In genomic region chr16:38373439-38373838, GRCm38 (mm10) we compare ENCODE assay signal across 26 mouse cellular contexts. TPM values are rescaled to one million over a fixed set of nuclear protein-coding genes. Genes with fewer than 3 reads are reported as not detected.
DNase-seq lines count a peak whose midpoint lies in the region; ATAC-seq and TF ChIP-seq lines count a peak whose summit lies in the region.
"Had no signal": no experiment of that assay in that cellular context is flagged by ENCODE, and none has a peak within 500 bp of the region (broad histone marks: within the 10 kb centered on the region; RNA-seq: fewer than 3 reads in every experiment).

No protein-coding gene starts in this region.

- in situ Hi-C loops in CH12.LX (cut with MboI; ENCODE audit: low pct_ligation_motif_present, low pct_unique_long_range_greater_than_20kb, low sequenced_read_pairs), result no loop called here

- H3K4me2 ChIP-seq in CH12.LX (ENCODE audit: insufficient read depth, low read depth, poor library complexity, severe bottlenecking), result peak overlapping the region; percentile 18; the same call in 1 of the 2 replicates
- H3K4me2 ChIP-seq in heart, embryonic 12.5 days, result peak overlapping the region; percentile 37
- peak overlapping the region; percentile 70 for H3K4me2 ChIP-seq in liver, embryonic 12.5 days
- H3K4me2 ChIP-seq: midbrain, embryonic 13.5 days; stomach, embryonic 15.5 days had no signal

- ATAC-seq in erythroblast, adult 5-6 weeks (replicated peaks; ENCODE audit: low FRiP score, poor library complexity, severe bottlenecking), result no peak
- no peak for ATAC-seq in heart, embryonic 12.5 days (ENCODE audit: insufficient number of reproducible peaks, low FRiP score)
- ATAC-seq in liver, embryonic 12.5 days, result no peak
- ATAC-seq in megakaryocyte-erythroid progenitor cell, adult 5-6 weeks (replicated peaks; ENCODE audit: low FRiP score, low TSS enrichment, poor library complexity, severe bottlenecking), result no peak
- ATAC-seq: activated CD4-positive, CD25-positive, alpha-beta regulatory T cell, adult 4 months; forebrain, embryonic 16.5 days; midbrain, embryonic 13.5 days had no signal

- TF ChIP-seq RAD21 in CH12.LX (IDR thresholded peaks at IDR 0.05; ENCODE audit: low read depth, low read length), result no peak

- H3K27me3 ChIP-seq in erythroblast, embryonic 14.5 days (ENCODE audit: control insufficient read depth), result no peaks in the 10 kb centered on the region
- peaks cover 2% of the 10 kb centered on the region for H3K27me3 ChIP-seq in CH12.LX (replicated peaks)
- no peaks in the 10 kb centered on the region for H3K27me3 ChIP-seq in heart, embryonic 12.5 days (replicated peaks)
- H3K27me3 ChIP-seq in liver, embryonic 12.5 days (replicated peaks), result no peaks in the 10 kb centered on the region
- H3K27me3 ChIP-seq: limb, embryonic 12.5 days; midbrain, embryonic 13.5 days; neural tube, embryonic 15.5 days; stomach, embryonic 15.5 days had no signal

- DNase-seq in CH12.LX (ENCODE audit: extremely low read depth), result no peak
- no peak for DNase-seq in layer of hippocampus, adult 9-11 months
- DNase-seq in cerebellum, adult 9-11 months, result no peak
- DNase-seq: adrenal gland, postnatal 14 days; cerebellum, adult 11-12 months; gastrocnemius, postnatal 25 days; kidney, adult 8-10 months; kidney, postnatal 25 days; right cerebral cortex, adult 18-20 months; spleen, adult 18-20 months had no signal

- dilution Hi-C loops in CH12.LX (cut with MboI; ENCODE audit: extremely low pct_ligation_motif_present, extremely low pct_unique_long_range_greater_than_20kb, low sequenced_read_pairs), result no loop called here

- H3K9me3 ChIP-seq in erythroblast, embryonic 14.5 days (ENCODE audit: control insufficient read depth, low read length), result no peaks in the 10 kb centered on the region
- no peaks in the 10 kb centered on the region for H3K9me3 ChIP-seq in CH12.LX (replicated peaks; ENCODE audit: low read length)
- H3K9me3 ChIP-seq in heart, embryonic 12.5 days (replicated peaks), result no peaks in the 10 kb centered on the region
- no peaks in the 10 kb centered on the region for H3K9me3 ChIP-seq in liver, embryonic 12.5 days (replicated peaks)
- H3K9me3 ChIP-seq: embryonic facial prominence, embryonic 10.5 days; limb, embryonic 12.5 days; midbrain, embryonic 13.5 days; neural tube, embryonic 15.5 days; stomach, embryonic 15.5 days had no signal

- no peak for TF ChIP-seq POLR2A in CH12.LX (IDR thresholded peaks at IDR 0.05; ENCODE audit: low read depth, low read length)

- peak overlapping the region; percentile 18 for H3K27ac ChIP-seq in CH12.LX (ENCODE audit: insufficient read depth, low read depth)
- H3K27ac ChIP-seq in heart, embryonic 12.5 days (ENCODE audit: poor library complexity, severe bottlenecking), result no peak overlapping the region
- peak overlapping the region; percentile 96 for H3K27ac ChIP-seq in liver, embryonic 12.5 days
- H3K27ac ChIP-seq: embryonic facial prominence, embryonic 10.5 days; limb, embryonic 12.5 days; midbrain, embryonic 13.5 days; neural tube, embryonic 15.5 days; stomach, embryonic 15.5 days had no signal

- H3K79me2 ChIP-seq in CH12.LX (replicated peaks; ENCODE audit: control insufficient read depth, extremely low read depth, insufficient read depth, poor library complexity, severe bottlenecking), result no peaks in the 10 kb centered on the region

- 71% methylated on average over 10 of the region's 10 CpGs for WGBS in heart, embryonic 12.5 days
- WGBS in liver, embryonic 12.5 days (ENCODE audit: insufficient replicate concordance), result 76% methylated on average over 10 of the region's 10 CpGs

- no peak overlapping the region for H3K9ac ChIP-seq in CH12.LX (ENCODE audit: insufficient read depth, low read depth)
- no peak overlapping the region for H3K9ac ChIP-seq in heart, embryonic 12.5 days
- peak overlapping the region; percentile 77 for H3K9ac ChIP-seq in liver, embryonic 12.5 days
- H3K9ac ChIP-seq: limb, embryonic 12.5 days; midbrain, embryonic 13.5 days; neural tube, embryonic 15.5 days; stomach, embryonic 15.5 days had no signal

- peaks cover 69% of the 10 kb centered on the region for H3K36me3 ChIP-seq in erythroblast, embryonic 14.5 days (ENCODE audit: control insufficient read depth)
- peaks cover 0 to under 1% of the 10 kb centered on the region in 2 experiments for H3K36me3 ChIP-seq in CH12.LX (replicated peaks in 1 of 2; ENCODE audit: control insufficient read depth in 1 of 2, insufficient read depth in 1 of 2, low read length in 1 of 2)
- peaks cover 91% of the 10 kb centered on the region for H3K36me3 ChIP-seq in heart, embryonic 12.5 days
- peaks cover 17% of the 10 kb centered on the region for H3K36me3 ChIP-seq in liver, embryonic 12.5 days
- H3K36me3 ChIP-seq: embryonic facial prominence, embryonic 10.5 days; limb, embryonic 12.5 days; midbrain, embryonic 13.5 days; neural tube, embryonic 15.5 days; stomach, embryonic 15.5 days had no signal

- peak overlapping the region; percentile 81 for H3K4me3 ChIP-seq in erythroblast, embryonic 14.5 days (replicated peaks)
- no peak overlapping the region for H3K4me3 ChIP-seq in CH12.LX (replicated peaks in 1 of 3; ENCODE audit: low read depth in 2 of 3, low read length in 2 of 3, poor library complexity in 1 of 3)
- H3K4me3 ChIP-seq in heart, embryonic 12.5 days, result no peak overlapping the region
- H3K4me3 ChIP-seq in liver, embryonic 12.5 days, result peak overlapping the region; percentile 63
- H3K4me3 ChIP-seq: limb, embryonic 12.5 days; midbrain, embryonic 13.5 days; myocyte; neural tube, embryonic 15.5 days; stomach, embryonic 15.5 days had no signal

- no peak for TF ChIP-seq CTCF in CH12.LX (conservative IDR thresholded peaks at IDR 0.05 in 1 of 2, IDR thresholded peaks at IDR 0.05 in 1 of 2; ENCODE audit: low read depth in 2 of 2, low read length in 2 of 2)

- peaks cover 92% of the 10 kb centered on the region for H3K4me1 ChIP-seq in erythroblast, embryonic 14.5 days (ENCODE audit: control insufficient read depth)
- peaks cover 70 to 78% of the 10 kb centered on the region in 2 experiments for H3K4me1 ChIP-seq in CH12.LX (ENCODE audit: control insufficient read depth in 1 of 2, insufficient read depth in 2 of 2)
- H3K4me1 ChIP-seq in heart, embryonic 12.5 days (replicated peaks), result peaks cover 79% of the 10 kb centered on the region
- peaks cover 90% of the 10 kb centered on the region for H3K4me1 ChIP-seq in liver, embryonic 12.5 days

- peak; percentile 52; the same call in 1 of the 2 replicates for TF ChIP-seq EP300 in CH12.LX (IDR thresholded peaks at IDR 0.05; ENCODE audit: low read length)

RNA-seq across cellular contexts. Expression of gene Popdc2, which starts 11.4 kb away (rescaled TPM):
- 8.1 TPM in 2 replicates for polyA plus RNA-seq in erythroblast, embryonic 14.5 days (2012)
- total RNA-seq in erythroblast, adult 5-6 weeks (2015; ENCODE audit: low replicate concordance), result 24.9 and 26.5 TPM in 2 replicates
- 6.2 and 14.2 TPM in 2 replicates for total RNA-seq in erythroblast, adult 5-6 weeks (2017; ENCODE audit: low replicate concordance)
- total RNA-seq in CH12.LX (2012; rRNA removed) (1.0 and 3.6 TPM in 2 replicates), CH12.LX (2014; rRNA removed) (0.17 and 0.30 TPM in 2 replicates)
- 0.35 and 1.1 TPM in 2 replicates for polyA plus RNA-seq in CH12.LX (2012; ENCODE audit: insufficient read length, low read depth)
- 308 and 330 TPM in 2 replicates for polyA plus RNA-seq in heart, embryonic 12.5 days (2016; fragmentation: Nextera tagmentation; extraction: Ambion mirVana)
- polyA plus RNA-seq in liver, embryonic 12.5 days (2016; fragmentation: Nextera tagmentation; extraction: Ambion mirVana), result 20.3 and 24.8 TPM in 2 replicates
- total RNA-seq in megakaryocyte-erythroid progenitor cell, adult 5-6 weeks (2014; fragmentation: Nextera tagmentation), result 10.0 and 10.1 TPM in 2 replicates
- total RNA-seq in megakaryocyte-erythroid progenitor cell, adult 5-6 weeks (2017), result 3.1 TPM in 1 of 2 replicates, not detected in the other

RNA-seq across cellular contexts. Expression of gene Gm21987, which starts 26.6 kb away (rescaled TPM):
- 142 and 244 TPM in 2 replicates for polyA plus RNA-seq in erythroblast, embryonic 14.5 days (2012)
- not detected in 2 replicates for total RNA-seq in erythroblast, adult 5-6 weeks (2015; ENCODE audit: low replicate concordance)
- total RNA-seq in erythroblast, adult 5-6 weeks (2017; ENCODE audit: low replicate concordance), result not detected in 2 replicates
- total RNA-seq in CH12.LX (2012; rRNA removed) (0.42 TPM in 1 of 2 replicates, not detected in the other), CH12.LX (2014; rRNA removed) (not detected in 2 replicates)
- 0.87 TPM in 1 of 2 replicates, not detected in the other for polyA plus RNA-seq in CH12.LX (2012; ENCODE audit: insufficient read length, low read depth)
- polyA plus RNA-seq in heart, embryonic 12.5 days (2016; fragmentation: Nextera tagmentation; extraction: Ambion mirVana), result 2.5 and 3.8 TPM in 2 replicates
- not detected in 2 replicates for polyA plus RNA-seq in liver, embryonic 12.5 days (2016; fragmentation: Nextera tagmentation; extraction: Ambion mirVana)
- total RNA-seq in megakaryocyte-erythroid progenitor cell, adult 5-6 weeks (2014; fragmentation: Nextera tagmentation), result not detected in 2 replicates
- total RNA-seq in megakaryocyte-erythroid progenitor cell, adult 5-6 weeks (2017), result not detected in 2 replicates
- total RNA-seq: adrenal gland, postnatal 14 days; gastrocnemius, postnatal 25 days; left cerebral cortex, adult 8-10 months had no signal
- polyA plus RNA-seq: activated CD4-positive, CD25-positive, alpha-beta regulatory T cell, adult 4 months; CD4-positive, CD25-positive, alpha-beta regulatory T cell, adult 4 months; embryonic facial prominence, embryonic 10.5 days; forebrain, embryonic 16.5 days; hindbrain, embryonic 11.5 days; limb, embryonic 12.5 days; midbrain, embryonic 13.5 days; neural tube, embryonic 15.5 days; stomach, embryonic 15.5 days had no signal

RNA-seq across cellular contexts. Expression of gene Cox17, which starts 26.6 kb away (rescaled TPM):
- 56.0 and 110 TPM in 2 replicates for polyA plus RNA-seq in erythroblast, embryonic 14.5 days (2012)
- 53.5 and 84.5 TPM in 2 replicates for total RNA-seq in erythroblast, adult 5-6 weeks (2015; ENCODE audit: low replicate concordance)
- total RNA-seq in erythroblast, adult 5-6 weeks (2017; ENCODE audit: low replicate concordance), result 93.1 and 317 TPM in 2 replicates
- total RNA-seq in CH12.LX (2012; rRNA removed), result 643 and 706 TPM in 2 replicates
- total RNA-seq in CH12.LX (2014; rRNA removed), result 410 and 438 TPM in 2 replicates
- polyA plus RNA-seq in CH12.LX (2012; ENCODE audit: insufficient read length, low read depth), result 533 and 622 TPM in 2 replicates
- polyA plus RNA-seq in heart, embryonic 12.5 days (2016; fragmentation: Nextera tagmentation; extraction: Ambion mirVana), result 301 and 307 TPM in 2 replicates
- 404 and 417 TPM in 2 replicates for polyA plus RNA-seq in liver, embryonic 12.5 days (2016; fragmentation: Nextera tagmentation; extraction: Ambion mirVana)
- 228 and 369 TPM in 2 replicates for total RNA-seq in megakaryocyte-erythroid progenitor cell, adult 5-6 weeks (2014; fragmentation: Nextera tagmentation)
- 465 and 506 TPM in 2 replicates for total RNA-seq in megakaryocyte-erythroid progenitor cell, adult 5-6 weeks (2017)

RNA-seq across cellular contexts. Expression of gene Maats1, which starts 31.5 kb away (rescaled TPM):
- polyA plus RNA-seq in erythroblast, embryonic 14.5 days (2012), result not detected in 2 replicates
- 0.42 TPM in 1 of 2 replicates, not detected in the other for total RNA-seq in erythroblast, adult 5-6 weeks (2015; ENCODE audit: low replicate concordance)
- not detected in 2 replicates for total RNA-seq in erythroblast, adult 5-6 weeks (2017; ENCODE audit: low replicate concordance)
- total RNA-seq in CH12.LX (2012; rRNA removed) (3.9 TPM in 2 replicates), CH12.LX (2014; rRNA removed) (1.7 and 1.9 TPM in 2 replicates)
- 2.0 and 2.9 TPM in 2 replicates for polyA plus RNA-seq in CH12.LX (2012; ENCODE audit: insufficient read length, low read depth)
- 0.09 TPM in 1 of 2 replicates, not detected in the other for polyA plus RNA-seq in heart, embryonic 12.5 days (2016; fragmentation: Nextera tagmentation; extraction: Ambion mirVana)
- polyA plus RNA-seq in liver, embryonic 12.5 days (2016; fragmentation: Nextera tagmentation; extraction: Ambion mirVana), result 0.05 TPM in 1 of 2 replicates, not detected in the other
- not detected in 2 replicates for total RNA-seq in megakaryocyte-erythroid progenitor cell, adult 5-6 weeks (2014; fragmentation: Nextera tagmentation)
- 0.04 and 0.66 TPM in 2 replicates for total RNA-seq in megakaryocyte-erythroid progenitor cell, adult 5-6 weeks (2017)
- total RNA-seq: gastrocnemius, postnatal 25 days had no signal

RNA-seq across cellular contexts. Expression of gene Pla1a, which starts 59.5 kb away (rescaled TPM):
- polyA plus RNA-seq in erythroblast, embryonic 14.5 days (2012), result not detected in 2 replicates
- total RNA-seq in erythroblast, adult 5-6 weeks (2015; ENCODE audit: low replicate concordance), result 3.7 TPM in 1 of 2 replicates, not detected in the other
- total RNA-seq in erythroblast, adult 5-6 weeks (2017; ENCODE audit: low replicate concordance), result 0.28 TPM in 1 of 2 replicates, not detected in the other
- total RNA-seq in CH12.LX (2012; rRNA removed), result 20.6 and 27.9 TPM in 2 replicates
- 12.3 and 14.3 TPM in 2 replicates for total RNA-seq in CH12.LX (2014; rRNA removed)
- 9.3 and 11.0 TPM in 2 replicates for polyA plus RNA-seq in CH12.LX (2012; ENCODE audit: insufficient read length, low read depth)
- 0.17 and 0.28 TPM in 2 replicates for polyA plus RNA-seq in heart, embryonic 12.5 days (2016; fragmentation: Nextera tagmentation; extraction: Ambion mirVana)
- polyA plus RNA-seq in liver, embryonic 12.5 days (2016; fragmentation: Nextera tagmentation; extraction: Ambion mirVana), result 3.4 TPM in 2 replicates
- not detected in 2 replicates for total RNA-seq in megakaryocyte-erythroid progenitor cell, adult 5-6 weeks (2014; fragmentation: Nextera tagmentation)
- not detected in 2 replicates for total RNA-seq in megakaryocyte-erythroid progenitor cell, adult 5-6 weeks (2017)
- polyA plus RNA-seq: activated CD4-positive, CD25-positive, alpha-beta regulatory T cell, adult 4 months; embryonic facial prominence, embryonic 10.5 days had no signal

Comparison
In these comparisons a context has a peak if more than half of its experiments do, and no peak if none do; other contexts are left out.
1. H3K4me3 ChIP-seq: peak in erythroblast, embryonic 14.5 days (single experiment) and liver, embryonic 12.5 days (single experiment); none in CH12.LX (0 of 3) and heart, embryonic 12.5 days (single experiment).
2. H3K4me2 ChIP-seq: peak in every context shown above with its lines; median percentile 70 in liver, embryonic 12.5 days; 37 in heart, embryonic 12.5 days; 18 in CH12.LX.
3. RNA of gene Popdc2, which starts 11.4 kb away (polyA plus RNA-seq): 308 to 330 TPM in heart, embryonic 12.5 days; 20.3 to 24.8 TPM in liver, embryonic 12.5 days, 8.1 TPM in erythroblast, embryonic 14.5 days and 0.35 to 1.1 TPM in CH12.LX; every median in the first group is over 10 times any median in the second.
4. RNA of gene Gm21987, which starts 26.6 kb away (polyA plus RNA-seq): 142 to 244 TPM in erythroblast, embryonic 14.5 days; 2.5 to 3.8 TPM in heart, embryonic 12.5 days, 0.87 TPM in CH12.LX and not detected in liver, embryonic 12.5 days; every median in the first group is over 10 times any median in the second.